In genomic region chr17:83351119-83351531, GRCm38 (mm10) we compare ENCODE assay signal across 8 mouse cellular contexts. TPM values are rescaled to one million over a fixed set of nuclear protein-coding genes. Genes with fewer than 3 reads are reported as not detected.
A peak's percentile ranks its signal among the peaks of the same experiment; 100 is the strongest.
DNase-seq lines count a peak whose midpoint lies in the region; ATAC-seq and TF ChIP-seq lines count a peak whose summit lies in the region.

No protein-coding gene starts in this region.

- H3K4me3 ChIP-seq in lung, postnatal 0 days (ENCODE audit: low read depth, low read length) = peak overlapping the region; percentile 92
- peak overlapping the region; percentile 89 for H3K4me3 ChIP-seq in heart, postnatal 0 days (ENCODE audit: low read depth, low read length)

- 1% methylated on average over 29 of the region's 57 CpGs for WGBS in lung, postnatal 0 days
- 0% methylated on average over 40 of the region's 57 CpGs for WGBS in heart, postnatal 0 days

- no peaks in the 10 kb centered on the region for H3K27me3 ChIP-seq in lung, postnatal 0 days (replicated peaks; ENCODE audit: insufficient read depth, low read length)
- H3K27me3 ChIP-seq in heart, postnatal 0 days (ENCODE audit: control insufficient read depth, insufficient read depth, low read length) = no peaks in the 10 kb centered on the region

- peak overlapping the region; percentile 95 for H3K27ac ChIP-seq in lung, postnatal 0 days (ENCODE audit: low read length)
- peak overlapping the region; percentile 89 for H3K27ac ChIP-seq in heart, postnatal 0 days (ENCODE audit: low read depth)

- H3K9ac ChIP-seq in lung, postnatal 0 days (replicated peaks; ENCODE audit: low read depth) = peak overlapping the region; percentile 75
- peak overlapping the region; percentile 94 for H3K9ac ChIP-seq in heart, postnatal 0 days (replicated peaks; ENCODE audit: low read depth, low read length)

- H3K4me2 ChIP-seq in lung, postnatal 0 days (replicated peaks; ENCODE audit: low read depth, low read length) = peak overlapping the region; percentile 85
- H3K4me2 ChIP-seq in heart, postnatal 0 days (ENCODE audit: low read depth, low read length) = peak overlapping the region; percentile 95

- peak; percentile 44 for ATAC-seq in lung, postnatal 0 days
- peak; percentile 61 for ATAC-seq in heart, postnatal 0 days (ENCODE audit: insufficient read depth, low read depth)

- H3K4me1 ChIP-seq in lung, postnatal 0 days (ENCODE audit: insufficient read depth, low read depth, low read length) = peaks cover 5% of the 10 kb centered on the region; the same call in 1 of the 2 replicates
- H3K4me1 ChIP-seq in heart, postnatal 0 days (ENCODE audit: control insufficient read depth, insufficient read depth) = peaks cover 15% of the 10 kb centered on the region

- no peak for TF ChIP-seq CTCF in lung, postnatal 0 days (IDR thresholded peaks at IDR 0.05)
- no peak for TF ChIP-seq CTCF in heart, postnatal 0 days (IDR thresholded peaks at IDR 0.05; ENCODE audit: low read depth)

- no peaks in the 10 kb centered on the region for H3K36me3 ChIP-seq in lung, postnatal 0 days (ENCODE audit: insufficient read depth, low read length)
- H3K36me3 ChIP-seq in heart, postnatal 0 days (replicated peaks; ENCODE audit: control insufficient read depth, insufficient read depth, low read length) = no peaks in the 10 kb centered on the region

- H3K9me3 ChIP-seq in lung, postnatal 0 days (ENCODE audit: low read length) = no peaks in the 10 kb centered on the region
- no peaks in the 10 kb centered on the region for H3K9me3 ChIP-seq in heart, postnatal 0 days (replicated peaks; ENCODE audit: control insufficient read depth, low read length)

- no peak for TF ChIP-seq EP300 in lung, postnatal 0 days (IDR thresholded peaks at IDR 0.05)
- no peak for TF ChIP-seq EP300 in heart, postnatal 0 days (IDR thresholded peaks at IDR 0.05; ENCODE audit: low read depth)

- DNase-seq in cerebellum, adult 11-12 months = peak; percentile 55
- no peak for DNase-seq in cerebellum, postnatal 10 days
- DNase-seq in lung, postnatal 0 days (ENCODE audit: low spot score) = peak; percentile 39
- DNase-seq in lung, postnatal 25 days (ENCODE audit: low spot score) = no peak
- DNase-seq in heart, postnatal 0 days (ENCODE audit: low spot score) = no peak
- peak; percentile 41 for DNase-seq in lung, postnatal 10 days
- DNase-seq in testis, postnatal 14 days (ENCODE audit: low spot score) = peak; percentile 38
- DNase-seq in cerebellum, adult 11 months = no peak

RNA-seq across cellular contexts. Expression of gene Eml4, which starts 0.4 kb away (rescaled TPM):
- polyA plus RNA-seq in lung, postnatal 0 days (2015; fragmentation: Nextera tagmentation; extraction: Ambion mirVana) = 13.4 and 15.8 TPM in 2 replicates
- total RNA-seq in heart, postnatal 0 days (2014; rRNA removed; ENCODE audit: low replicate concordance) = 11.6 and 15.6 TPM in 2 replicates
- polyA plus RNA-seq in heart, postnatal 0 days (2015; fragmentation: Nextera tagmentation; extraction: Ambion mirVana) = 4.5 and 5.0 TPM in 2 replicates

Comparison
In these comparisons a context has a peak if more than half of its experiments do, and no peak if none do; other contexts are left out.
1. DNase-seq: peak in cerebellum, adult 11-12 months (single experiment), lung, postnatal 0 days (single experiment), lung, postnatal 10 days (single experiment) and testis, postnatal 14 days (single experiment); none in cerebellum, postnatal 10 days (0 of 2), lung, postnatal 25 days (single experiment), heart, postnatal 0 days (single experiment) and cerebellum, adult 11 months (single experiment).